Mouse (Mus musculus) thymus, adult 18-20 months (tissue): ENCODE data around the gene Zmym4.
"Not testable (repeated sequence)": the region's sequence is repeated elsewhere in the genome, so short reads cannot be mapped to it uniquely, and the experiment has no call there.

Source experiments
- DNase-seq, 2 experiments: peaks; one replicate each; pipeline ENCODE4 v3.0.0; 2022; ENCODE audit warnings: mixed read lengths in 2 of 2

The Zmym4 gene

DNA sequence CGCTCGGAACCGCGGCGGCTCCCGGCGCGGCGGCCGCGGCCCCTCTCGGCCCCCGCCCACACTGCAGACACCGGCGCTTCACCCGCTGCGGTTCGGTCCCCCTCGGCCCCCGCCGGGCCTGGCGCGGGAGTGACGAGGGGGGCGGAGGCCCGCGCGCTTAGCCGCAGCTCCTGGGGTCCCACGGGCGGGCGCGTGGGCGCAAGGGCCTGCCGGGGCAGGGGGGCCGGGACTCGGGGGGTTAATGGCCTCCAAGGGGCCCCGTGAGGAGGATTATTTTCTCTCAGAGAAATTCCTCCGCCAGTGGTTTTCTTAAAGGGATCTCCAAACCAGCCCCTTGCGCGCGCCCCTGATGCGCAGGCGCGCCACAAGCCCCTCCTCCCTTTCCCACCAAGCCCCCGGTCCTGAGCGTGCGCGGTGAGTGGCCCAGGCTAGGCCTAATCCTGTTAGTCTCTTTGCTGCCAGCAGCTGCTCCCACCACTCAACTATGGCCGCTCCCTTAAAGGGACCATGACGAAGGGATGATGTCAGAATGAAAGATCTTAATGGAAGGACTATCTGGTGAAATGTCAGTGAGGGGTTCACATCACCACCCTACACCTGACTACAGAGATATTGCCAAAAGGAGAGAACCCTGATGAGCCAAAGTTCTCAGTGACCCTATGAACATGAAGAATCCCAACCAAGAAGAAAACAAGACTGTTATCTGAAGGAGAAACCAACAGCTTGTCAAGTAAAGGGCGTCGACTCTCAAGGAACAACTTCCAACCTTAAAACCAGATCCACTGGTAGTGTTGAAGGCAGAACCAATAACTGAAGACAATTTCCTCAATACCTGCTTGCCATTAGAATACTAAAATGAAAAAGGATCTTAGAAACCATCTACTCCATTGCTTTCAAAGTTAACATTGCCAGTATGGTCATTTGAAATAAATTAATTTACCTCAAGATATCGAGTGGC lies at the start of gene Zmym4:
TSS of gene Zmym4 (minus strand) at position 272 of the 958 bp plus-strand sequence.
- DNase-seq, result peak; percentile 87 to 90

DNA sequence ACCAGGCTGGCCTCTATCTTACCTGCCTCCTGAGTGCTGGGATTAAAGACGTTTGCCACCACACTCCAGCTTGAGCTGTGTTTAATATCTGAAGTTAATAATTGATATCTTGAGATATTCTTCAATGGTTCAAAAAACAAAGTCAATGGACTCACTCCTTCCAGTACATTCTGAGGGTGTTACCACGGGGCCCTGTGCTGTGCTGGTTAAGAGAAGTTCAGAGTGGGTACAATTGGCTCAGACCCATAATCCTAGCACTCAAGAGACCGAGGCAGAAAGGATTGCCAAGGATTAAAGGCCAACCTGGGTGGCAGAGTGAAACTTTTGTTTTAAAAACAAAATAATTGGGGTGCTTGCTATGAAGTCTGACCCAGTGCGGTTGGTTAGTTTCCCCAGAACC lies 48.4 kb upstream of the Zmym4 start:
- no peak for DNase-seq

DNA sequence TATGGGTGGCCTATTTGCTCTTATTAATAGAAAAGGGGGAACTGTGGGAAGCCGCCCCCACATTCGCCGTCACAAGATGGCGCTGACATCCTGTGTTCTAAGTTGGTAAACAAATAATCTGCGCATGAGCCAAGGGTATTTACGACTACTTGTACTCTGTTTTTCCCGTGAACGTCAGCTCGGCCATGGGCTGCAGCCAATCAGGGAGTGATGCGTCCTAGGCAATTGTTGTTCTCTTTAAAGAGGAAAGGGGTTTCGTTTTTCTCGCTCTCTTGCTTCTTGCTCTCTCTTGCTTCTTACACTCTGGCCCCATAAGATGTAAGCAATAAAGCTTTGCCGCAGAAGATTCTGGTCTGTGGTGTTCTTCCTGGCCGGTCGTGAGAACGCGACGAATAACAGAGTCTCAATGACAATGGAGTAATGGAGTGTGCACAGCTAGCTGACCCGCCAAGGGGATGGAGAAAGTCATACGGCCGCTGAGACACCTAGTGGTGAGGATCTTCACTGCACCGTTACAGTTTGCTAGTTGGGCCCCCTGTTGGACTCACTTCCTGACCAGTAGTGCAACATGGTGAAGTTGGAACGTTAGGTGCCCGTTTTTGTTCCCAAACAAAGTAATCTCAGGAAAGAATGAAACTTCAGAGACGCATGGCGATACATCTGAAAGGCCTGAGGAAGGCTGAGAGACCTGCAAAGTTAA lies 47.5 kb upstream of the Zmym4 start:
- DNase-seq, result peak; percentile 60 to 78

DNA sequence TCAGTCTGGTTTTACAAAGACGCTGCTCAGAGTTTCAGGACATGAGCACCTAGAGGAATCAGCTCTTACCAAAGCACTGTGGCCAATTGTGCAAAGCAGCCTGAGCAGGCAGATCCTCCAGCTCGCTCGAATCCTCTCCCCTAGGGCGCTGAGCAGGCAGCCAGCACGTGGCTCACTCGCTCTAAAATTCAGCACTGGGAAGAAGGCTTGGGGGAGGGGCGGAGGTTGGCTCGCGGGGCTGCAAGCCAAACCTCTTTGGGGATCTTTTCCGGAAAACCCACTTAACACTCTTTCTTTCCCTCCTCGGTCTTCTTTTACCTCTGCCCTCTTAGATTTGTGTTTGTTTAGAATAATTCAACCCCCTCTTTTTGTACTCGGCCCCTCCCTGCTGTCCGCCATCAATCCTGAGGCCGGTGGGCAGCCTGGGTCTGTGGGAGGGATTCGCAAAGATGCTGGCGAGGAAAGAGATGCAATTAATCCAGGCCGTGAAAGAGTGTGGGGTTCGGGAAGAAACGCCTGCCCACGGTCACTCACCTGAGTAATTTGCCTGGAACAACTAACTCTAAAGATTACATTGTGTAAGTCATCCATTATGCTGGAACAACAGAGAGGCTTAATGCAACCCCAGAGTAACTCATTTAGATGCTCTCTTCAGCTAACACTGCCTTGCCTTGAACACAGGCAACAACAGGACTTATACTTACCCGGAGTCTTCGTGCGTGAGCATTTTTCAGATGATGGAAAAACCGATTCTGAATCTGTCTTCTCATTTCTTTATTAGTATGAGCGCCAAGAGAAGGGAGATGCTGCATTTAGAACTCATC lies 37.4 kb upstream of the Zmym4 start:
- DNase-seq, result no peak

DNA sequence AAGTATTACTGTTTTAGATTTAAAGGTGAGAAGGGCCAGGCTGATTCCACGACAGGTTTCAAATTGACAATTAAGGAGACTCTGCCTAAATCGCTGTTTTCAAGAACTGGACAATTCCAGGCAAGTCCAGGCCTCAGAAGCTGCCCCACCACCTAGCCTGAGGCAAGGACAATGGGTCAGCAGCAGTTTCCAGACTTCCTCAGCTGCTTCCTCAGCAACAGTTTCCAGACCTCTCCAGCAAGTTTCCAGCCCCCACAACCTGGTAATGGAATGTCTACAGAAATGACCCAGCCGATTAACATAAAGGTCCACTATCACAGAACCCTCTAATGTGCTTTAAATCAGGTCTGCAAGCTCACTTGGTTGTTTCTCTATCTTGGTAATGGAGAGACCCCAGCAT lies 36.4 kb upstream of the Zmym4 start:
- DNase-seq, result no peak

DNA sequence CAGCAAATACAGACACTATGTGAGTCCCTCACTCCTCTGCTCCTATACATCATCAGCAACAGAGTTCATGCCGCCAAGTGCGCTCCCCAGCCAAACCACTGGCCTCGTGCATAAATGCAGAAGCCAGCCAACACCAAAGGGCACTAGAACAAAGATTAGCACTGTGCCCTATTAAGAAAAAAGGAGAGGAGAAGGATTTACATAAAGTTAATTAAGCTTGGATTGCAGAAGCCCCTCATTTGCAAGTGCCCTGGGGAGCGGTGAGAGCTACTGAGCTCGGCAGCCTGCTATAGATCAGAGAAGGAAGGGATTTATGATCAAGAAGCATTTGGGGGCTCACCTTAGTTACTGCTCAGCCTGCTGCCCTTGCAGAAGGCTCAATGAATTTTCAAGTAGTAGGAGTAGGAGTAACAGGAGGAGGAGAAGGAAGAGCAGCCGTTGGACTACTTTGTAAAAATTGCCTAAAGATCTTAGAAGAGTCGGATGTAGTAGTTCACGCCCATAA lies 32.7 kb upstream of the Zmym4 start:
- DNase-seq, result no peak

DNA sequence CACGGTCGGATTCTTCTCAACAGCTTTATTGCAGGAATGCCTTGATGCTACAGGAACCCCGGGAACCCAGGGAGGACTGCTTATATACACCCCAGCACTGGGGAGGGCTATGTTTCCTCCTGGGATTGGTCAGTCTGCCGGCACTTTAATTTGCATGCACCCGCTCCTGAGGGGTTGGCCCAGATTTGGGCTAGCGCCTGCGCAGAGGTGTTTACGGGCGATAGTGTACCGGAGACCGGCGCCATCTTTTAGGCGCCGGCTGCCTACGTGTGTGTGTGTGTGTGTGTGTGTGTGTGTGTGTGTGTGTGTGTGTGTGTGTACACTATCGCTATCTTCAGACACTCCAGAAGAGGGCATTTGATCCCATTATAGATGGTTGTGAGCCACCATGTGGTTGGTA lies 31.4 kb upstream of the Zmym4 start:
- DNase-seq, result not testable (repeated sequence)

DNA sequence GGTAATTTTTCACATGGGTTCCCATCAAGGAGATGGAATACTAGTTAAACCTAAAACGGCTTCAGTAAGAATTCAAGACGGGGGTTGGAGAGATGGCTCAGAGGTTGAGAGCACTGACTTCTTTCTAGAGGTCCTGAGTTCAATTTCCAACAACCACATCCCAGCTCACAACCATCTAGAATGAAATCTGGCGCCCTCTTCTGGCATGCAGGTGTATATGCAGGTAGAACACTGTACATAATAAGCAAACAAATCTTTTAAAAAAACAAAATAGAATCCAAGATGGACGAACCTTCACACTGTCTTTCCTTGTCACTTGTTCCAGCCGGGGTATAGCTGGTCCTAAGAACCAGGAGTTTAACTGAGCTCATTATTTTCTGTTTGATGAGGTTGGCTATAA lies 24.4 kb upstream of the Zmym4 start:
- DNase-seq, result no peak

DNA sequence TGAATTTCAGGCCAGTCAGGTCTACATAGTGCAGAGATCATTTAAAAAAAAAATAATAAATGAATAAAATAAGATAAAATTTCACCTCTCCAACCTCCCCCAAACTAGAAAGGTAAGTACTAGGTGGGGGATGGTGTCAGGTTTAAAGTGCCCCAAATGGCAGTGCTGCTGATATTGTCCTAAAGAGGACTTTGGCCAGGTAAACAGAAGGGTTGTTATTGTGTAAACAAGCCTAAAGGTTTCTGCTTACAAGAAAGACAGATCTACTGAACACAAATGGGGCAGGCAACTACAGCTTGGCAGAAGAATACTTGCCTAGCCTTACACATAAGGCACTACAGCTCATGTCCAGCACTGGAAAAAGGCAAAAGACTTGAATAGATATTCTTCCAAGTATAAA lies 22.6 kb upstream of the Zmym4 start:
- DNase-seq, result no peak

DNA sequence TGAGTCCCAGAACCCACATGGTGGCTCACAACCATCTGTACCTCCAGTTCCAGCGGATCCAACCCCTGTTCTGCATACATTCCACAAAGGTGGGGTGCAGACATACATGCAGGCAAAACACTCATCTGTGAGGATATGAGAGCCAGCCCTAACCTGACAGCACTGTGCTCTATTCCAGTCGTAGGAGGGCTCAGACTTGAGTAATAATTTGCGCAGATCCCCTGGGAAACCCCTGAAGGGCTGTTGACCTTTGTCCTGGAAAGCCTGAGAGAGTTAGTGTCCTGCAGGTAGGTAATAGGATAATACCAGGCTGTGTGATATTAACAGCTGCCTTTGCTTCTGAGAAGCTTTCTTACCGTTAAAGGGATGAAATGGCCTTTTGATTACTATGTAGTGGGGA lies 20.6 kb upstream of the Zmym4 start:
- no peak for DNase-seq

DNA sequence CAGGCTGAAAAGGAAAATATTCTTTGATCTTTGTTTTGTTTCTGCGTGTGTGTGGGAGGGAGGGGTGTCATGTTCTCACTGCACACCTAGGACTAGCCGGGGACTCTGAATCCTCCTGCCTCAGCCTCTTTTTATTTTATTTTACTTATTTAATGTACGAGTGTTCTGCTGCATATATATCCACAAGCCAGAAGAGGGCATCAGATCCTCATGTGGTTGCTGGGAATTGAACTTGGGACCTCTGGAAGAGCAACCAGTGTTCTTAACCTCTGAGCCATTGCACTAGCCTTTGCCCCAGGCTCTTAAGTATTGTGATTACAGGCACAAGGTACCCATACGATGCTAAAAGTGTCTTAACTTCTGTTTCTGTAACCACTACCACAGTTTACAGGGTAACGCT lies 18.8 kb upstream of the Zmym4 start:
- DNase-seq, result no peak

DNA sequence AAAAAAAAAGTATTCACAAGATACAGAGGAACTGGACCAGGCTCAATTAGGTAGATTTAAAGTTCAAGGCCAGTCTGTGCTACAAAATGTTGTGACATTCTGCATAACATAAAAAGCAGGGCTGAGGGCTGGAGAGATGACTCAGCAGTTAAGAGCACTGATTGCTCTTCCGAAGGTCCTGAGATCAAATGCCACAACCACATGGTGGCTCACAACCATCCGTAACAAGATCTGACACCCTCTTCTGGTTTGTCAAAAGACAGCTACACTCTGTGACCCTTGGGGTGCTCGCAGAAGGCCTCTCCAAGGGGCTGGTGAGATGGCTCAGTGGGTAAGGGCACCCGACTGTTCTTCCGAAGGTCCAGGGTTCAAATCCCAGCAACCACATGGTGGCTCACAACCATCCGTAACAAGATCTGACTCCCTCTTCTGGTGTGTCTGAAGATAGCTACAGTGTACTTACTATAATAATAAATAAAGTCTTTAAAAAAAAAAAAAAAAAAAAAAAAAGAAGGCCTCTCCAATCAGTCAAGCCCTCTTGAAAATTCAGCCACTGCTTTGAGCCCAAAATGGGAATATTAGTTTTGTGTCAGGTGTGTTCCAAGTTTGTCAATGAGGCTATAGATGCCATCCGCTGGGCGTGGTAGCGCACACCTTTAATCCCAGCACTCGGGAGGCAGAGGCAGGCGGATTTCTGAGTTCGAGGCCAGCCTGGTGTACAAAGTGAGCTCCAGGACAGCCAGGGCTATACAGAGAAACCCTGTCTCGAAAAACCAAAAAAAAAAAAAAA lies 16.0 kb upstream of the Zmym4 start:
- not testable (repeated sequence) for DNase-seq

DNA sequence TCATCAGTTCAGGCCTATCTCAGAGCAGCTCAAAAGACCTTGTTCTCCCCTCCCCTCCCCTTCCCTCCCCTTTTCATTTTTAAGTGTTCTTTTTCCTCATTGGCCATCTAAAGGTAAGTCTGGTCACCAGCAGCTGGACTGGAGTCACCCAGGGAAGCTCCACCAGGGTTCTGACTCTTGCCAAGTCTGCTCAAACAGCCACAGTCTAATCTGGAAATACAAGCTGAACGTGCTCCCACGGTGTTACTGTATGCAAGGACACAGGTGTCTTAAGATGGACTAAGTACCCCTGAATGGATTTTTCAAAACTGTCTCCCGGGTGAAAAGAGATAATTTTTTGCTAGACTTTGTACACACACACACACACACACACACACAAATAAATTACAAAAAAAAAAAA lies 15.4 kb upstream of the Zmym4 start:
- no peak for DNase-seq

DNA sequence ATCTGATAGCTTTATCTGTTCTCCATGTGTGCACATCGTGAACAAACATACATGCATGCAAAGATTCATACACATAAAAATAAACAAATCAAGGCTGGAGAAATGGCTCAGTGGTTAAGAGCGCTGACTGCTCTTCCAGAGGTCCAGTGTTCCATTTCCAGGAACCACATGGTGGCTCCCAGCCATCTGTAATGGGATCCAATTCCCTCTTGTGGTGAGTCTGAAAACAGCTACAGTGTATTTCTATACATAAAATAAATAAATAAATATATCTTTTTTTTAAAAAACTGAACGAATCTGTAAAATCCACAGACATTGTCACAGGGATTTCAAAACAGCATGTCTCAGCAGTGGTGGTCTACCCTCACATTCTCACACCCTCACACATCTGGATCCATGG lies 10.8 kb upstream of the Zmym4 start:
- DNase-seq, result no peak

DNA sequence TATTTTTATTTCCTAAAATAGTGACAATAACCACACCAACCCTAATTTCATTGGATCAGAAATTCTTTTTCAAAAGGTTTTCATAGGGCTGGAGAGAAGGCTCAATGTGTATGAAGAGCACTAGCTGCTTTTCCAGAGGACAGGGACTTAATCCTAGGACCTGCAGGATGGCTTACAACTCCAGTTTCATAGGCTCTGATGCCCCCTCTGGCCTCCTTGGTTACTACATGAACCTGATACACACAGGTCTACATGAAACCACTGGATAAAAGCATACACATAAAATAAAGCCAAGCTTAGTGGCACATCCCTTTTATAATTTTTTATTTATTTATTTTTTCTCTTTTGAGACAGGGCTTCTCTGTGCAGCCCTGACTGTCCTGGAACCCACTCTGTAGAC lies 9.5 kb upstream of the Zmym4 start:
- DNase-seq, result no peak

DNA sequence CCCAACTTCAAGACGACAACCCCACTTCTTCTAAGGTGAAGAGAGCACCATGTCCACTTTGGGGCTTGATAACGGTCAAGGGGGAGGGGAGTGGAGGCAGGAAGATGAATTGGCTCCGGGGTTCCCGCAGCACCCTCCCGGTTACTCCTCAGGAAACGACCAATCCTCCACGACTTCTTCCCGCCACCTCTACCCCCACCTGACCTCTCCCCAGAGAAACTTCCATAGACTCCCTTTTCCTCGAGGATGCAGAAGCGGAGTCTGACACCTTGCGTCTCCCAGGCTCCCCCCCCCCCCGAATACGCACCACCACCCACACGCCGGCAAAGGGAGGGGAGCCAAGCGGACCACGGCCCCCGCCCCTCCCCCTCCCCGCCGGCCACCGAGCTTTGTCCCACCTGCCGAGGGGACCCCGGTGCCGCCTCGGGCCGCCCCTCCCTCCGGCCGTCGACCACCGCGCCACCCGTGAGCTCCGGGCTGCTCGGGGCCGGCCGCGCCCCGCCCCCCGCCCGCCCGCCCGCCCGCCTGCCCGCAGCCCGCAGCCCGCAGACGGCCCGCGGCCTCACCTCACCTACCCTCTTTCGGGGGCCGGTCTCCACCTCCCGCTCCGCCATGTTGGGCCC lies 583 bp downstream of the Zmym4 start:
- DNase-seq, result peak; percentile 6 to 15

DNA sequence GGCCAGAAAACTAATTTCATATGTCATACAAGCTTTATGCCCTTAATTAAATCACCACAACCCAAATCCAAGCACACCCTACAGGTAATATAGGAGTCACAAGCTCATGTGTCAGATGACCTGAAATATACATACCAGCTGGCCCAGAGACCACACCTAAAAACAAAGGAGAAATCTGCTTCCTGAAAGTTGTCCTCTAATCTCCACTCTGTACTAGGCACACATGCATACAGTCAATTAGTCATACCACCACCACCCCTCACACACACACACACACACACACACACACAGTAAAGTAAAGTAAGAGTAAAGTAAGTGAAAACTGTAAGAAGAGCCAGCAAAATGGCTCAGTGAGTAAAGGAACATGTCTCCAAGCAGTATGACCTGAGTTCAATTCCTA lies 9.3 kb downstream of the Zmym4 start:
- no peak for DNase-seq

DNA sequence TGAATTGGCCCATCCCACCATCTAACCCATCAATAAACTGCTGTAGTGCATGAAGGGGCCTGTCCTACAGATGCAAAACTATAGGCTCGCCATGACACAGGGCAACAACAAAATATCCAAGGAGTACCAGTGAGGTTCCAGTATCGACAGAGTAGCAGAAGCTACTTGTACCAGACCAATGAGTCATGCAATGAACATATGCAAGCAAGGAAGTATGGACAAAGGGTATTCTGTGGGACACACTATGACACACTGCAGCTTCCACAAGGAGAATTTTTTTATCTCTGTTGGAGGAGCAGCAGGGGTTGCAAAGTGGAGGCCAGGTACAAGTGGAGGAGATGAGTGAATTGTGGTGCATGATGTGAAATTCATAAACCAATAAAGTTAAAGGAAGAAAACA lies 9.7 kb downstream of the Zmym4 start:
- no peak for DNase-seq

DNA sequence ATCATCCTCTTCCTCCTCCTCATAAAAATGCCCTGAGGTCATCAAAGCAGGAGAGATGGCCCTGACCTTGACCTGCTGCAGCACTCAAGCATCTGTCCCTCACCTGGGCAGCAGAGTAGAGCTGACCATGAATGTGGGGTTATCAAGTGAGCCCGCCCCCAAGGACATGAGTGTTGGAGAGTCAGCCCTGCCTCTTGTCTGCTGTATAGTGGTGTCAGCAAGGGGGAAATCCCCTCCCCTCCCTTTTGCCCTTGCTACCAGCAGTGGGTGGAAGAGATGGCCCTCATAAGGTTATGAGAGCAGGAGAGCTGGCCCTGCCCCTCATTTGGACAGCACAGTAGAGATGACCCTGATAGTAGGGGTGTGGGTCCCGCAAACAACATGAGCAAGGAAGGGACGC lies 10.5 kb downstream of the Zmym4 start:
- no peak for DNase-seq

DNA sequence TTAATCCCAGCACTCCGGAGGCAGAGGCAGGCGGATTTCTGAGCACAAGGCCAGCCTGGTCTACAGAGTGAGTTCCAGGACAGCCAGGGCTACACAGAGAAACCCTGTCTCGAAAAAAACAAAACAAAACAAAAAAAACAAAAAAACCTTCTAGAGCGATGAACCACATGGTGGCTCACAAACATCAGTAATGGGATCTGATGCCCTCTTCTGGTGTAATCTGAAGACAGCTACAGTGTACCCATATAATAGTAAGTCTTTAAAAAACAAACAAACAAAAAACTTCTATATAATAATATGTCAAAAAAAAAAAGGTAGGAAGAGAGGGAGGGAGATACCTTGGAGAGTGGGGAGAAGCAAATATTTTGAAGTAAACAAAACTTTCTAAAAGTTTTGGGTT lies 17.1 kb downstream of the Zmym4 start:
- DNase-seq, result not testable (repeated sequence)

DNA sequence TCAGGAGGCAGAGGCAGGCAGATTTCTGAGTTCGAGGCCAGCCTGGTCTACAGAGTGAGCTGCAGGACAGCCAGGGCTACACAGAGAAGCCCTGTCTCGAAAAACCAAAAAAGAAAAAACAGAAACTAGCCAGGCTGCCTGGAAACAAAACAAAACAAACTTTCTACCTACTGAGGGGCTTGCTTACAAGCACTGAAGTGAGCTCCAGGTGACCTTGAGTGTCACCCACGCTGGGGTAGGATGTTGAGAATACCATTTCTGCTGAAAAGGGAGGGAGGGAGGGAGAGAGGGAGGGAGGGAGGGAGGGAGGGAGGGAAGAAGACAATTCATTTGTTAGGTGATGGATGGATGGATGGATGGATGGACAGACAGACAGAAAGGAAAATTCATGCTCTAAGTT lies 24.5 kb downstream of the Zmym4 start:
- DNase-seq, result no peak

DNA sequence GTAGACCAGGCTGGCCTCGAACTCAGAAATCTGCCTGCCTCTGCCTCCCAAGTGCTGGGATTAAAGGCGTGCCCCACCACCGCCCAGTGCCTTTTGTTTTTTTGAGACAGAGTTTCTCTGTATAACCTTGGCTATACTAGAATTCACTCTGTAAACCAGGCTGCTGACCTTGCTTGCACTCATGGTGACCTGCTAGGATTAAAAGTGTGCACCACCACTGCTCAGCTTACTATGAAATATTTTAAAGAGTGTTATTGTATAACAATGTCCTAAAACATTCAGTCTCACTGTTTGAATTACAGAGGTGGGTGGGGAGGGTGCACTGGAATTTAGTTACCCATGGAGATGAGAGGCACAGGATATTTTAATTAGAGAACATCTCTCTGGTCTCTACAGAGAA lies 25.1 kb downstream of the Zmym4 start:
- DNase-seq, result no peak
